Mouse (Mus musculus) granulocyte monocyte progenitor cell, adult 5-6 weeks (primary cell): Measurements from ENCODE around the gene Pitpnb. TPM values are rescaled to one million over a fixed set of nuclear protein-coding genes. Genes with fewer than 3 reads are reported as not detected.
A peak's percentile ranks its signal among the peaks of the same experiment; 100 is the strongest.

ENCODE experiments used
- ATAC-seq: replicated peaks from 2 replicates; pipeline ENCODE4 v1.8.0; 2016; ENCODE audit warnings: mild to moderate bottlenecking, moderate TSS enrichment, inconsistent platforms; ENCODE audit not compliant: poor library complexity, severe bottlenecking
- total RNA-seq, 2 experiments: library from RNA; stranded (forward) in 1 of 2; stranded (reverse) in 1 of 2; fragments of 200-712, 200-1000 nt in 1 of 2; fragments of >200 nt in 1 of 2; fragmentation: Nextera tagmentation in 1 of 2; gene quantifications; 2 replicates each; pipeline ENCODE4 v1.2.3; 2014 to 2017

Gene Pitpnb
- total RNA-seq (2014; fragmentation: Nextera tagmentation), result 53.5 and 69.0 TPM in 2 replicates
- total RNA-seq (2017), result 18.1 and 26.5 TPM in 2 replicates

- ATAC-seq, result peak; percentile 94
Observed at GRCm38 (mm10) chr5:111330417-111331098, at the start of gene Pitpnb. TSS of gene Pitpnb (plus strand) at chr5:111330763.

- no peak for ATAC-seq
Observed at GRCm38 (mm10) chr5:111284420-111285175, 46.0 kb upstream of the Pitpnb start.

GRCm38 (mm10) chr5:111287571-111287970, 43.0 kb upstream of the Pitpnb start:
- ATAC-seq, result no peak

- no peak for ATAC-seq
Observed at GRCm38 (mm10) chr5:111288486-111288885, 42.1 kb upstream of the Pitpnb start.

- ATAC-seq, result no peak
Observed at GRCm38 (mm10) chr5:111290071-111290470, 40.5 kb upstream of the Pitpnb start.

- no peak for ATAC-seq
Observed at GRCm38 (mm10) chr5:111291639-111292038, 38.9 kb upstream of the Pitpnb start.

GRCm38 (mm10) chr5:111297801-111298200, 32.8 kb upstream of the Pitpnb start:
- no peak for ATAC-seq

GRCm38 (mm10) chr5:111298706-111299105, 31.9 kb upstream of the Pitpnb start:
- ATAC-seq, result no peak

GRCm38 (mm10) chr5:111300776-111301175, 29.8 kb upstream of the Pitpnb start:
- no peak for ATAC-seq

- ATAC-seq, result peak; percentile 59
Observed at GRCm38 (mm10) chr5:111301736-111302135, 28.8 kb upstream of the Pitpnb start.

GRCm38 (mm10) chr5:111304730-111305129, 25.8 kb upstream of the Pitpnb start:
- ATAC-seq, result no peak

GRCm38 (mm10) chr5:111310185-111310584, 20.4 kb upstream of the Pitpnb start:
- ATAC-seq, result no peak

- no peak for ATAC-seq
Observed at GRCm38 (mm10) chr5:111313833-111314232, 16.7 kb upstream of the Pitpnb start.

- ATAC-seq, result no peak
Observed at GRCm38 (mm10) chr5:111315061-111315460, 15.5 kb upstream of the Pitpnb start.

GRCm38 (mm10) chr5:111317526-111317925, 13.0 kb upstream of the Pitpnb start:
- no peak for ATAC-seq

- no peak for ATAC-seq
Observed at GRCm38 (mm10) chr5:111318946-111319345, 11.6 kb upstream of the Pitpnb start.

GRCm38 (mm10) chr5:111325813-111326212, 4.8 kb upstream of the Pitpnb start:
- no peak for ATAC-seq

- ATAC-seq, result no peak
Observed at GRCm38 (mm10) chr5:111327420-111327819, 3.1 kb upstream of the Pitpnb start.

GRCm38 (mm10) chr5:111329782-111330416, 664 bp upstream of the Pitpnb start:
- ATAC-seq, result peak; percentile 3

- no peak for ATAC-seq
Observed at GRCm38 (mm10) chr5:111331099-111331435, 504 bp downstream of the Pitpnb start.

- no peak for ATAC-seq
Observed at GRCm38 (mm10) chr5:111335939-111336691, 5.6 kb downstream of the Pitpnb start.
